ENCODE assay signal across 10 mouse cellular contexts in the genomic region with DNA sequence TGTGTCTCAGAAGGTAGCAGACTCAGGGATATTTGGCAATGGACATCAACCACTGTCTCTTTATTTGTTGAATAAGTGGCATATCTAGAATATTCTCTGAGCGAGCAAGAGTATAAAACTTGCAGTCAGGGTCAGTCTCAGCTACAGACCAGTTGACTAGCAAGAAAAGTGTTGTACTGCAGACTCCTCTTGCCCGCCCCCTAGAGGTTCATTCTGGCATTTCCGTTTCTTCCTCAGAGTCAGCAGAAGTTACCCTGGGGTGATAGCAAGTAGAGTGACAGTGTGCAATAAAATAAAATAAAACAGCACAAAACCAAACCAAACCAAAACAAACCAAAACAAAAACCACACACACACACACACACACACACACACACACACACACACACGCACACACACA.
A peak's percentile ranks its signal among the peaks of the same experiment; 100 is the strongest.
DNase-seq lines count a peak whose midpoint lies in the region; ATAC-seq and TF ChIP-seq lines count a peak whose summit lies in the region.
"Had no signal": no experiment of that assay in that cellular context is flagged by ENCODE, and none has a peak within 500 bp of the region (broad histone marks: within the 10 kb centered on the region; RNA-seq: fewer than 3 reads in every experiment).

No protein-coding gene starts in this region.

- H3K36me3 ChIP-seq in kidney, embryonic 16.5 days (ENCODE audit: insufficient read depth, low read length): no peaks in the 10 kb centered on the region
- no peaks in the 10 kb centered on the region for H3K36me3 ChIP-seq in E14TG2a.4 (ENCODE audit: insufficient read depth, low read length)
- H3K36me3 ChIP-seq: intestine, embryonic 15.5 days; midbrain, embryonic 12.5 days had no signal

- no peaks in the 10 kb centered on the region for H3K9me3 ChIP-seq in kidney, embryonic 16.5 days (ENCODE audit: low read length)
- H3K9me3 ChIP-seq in E14TG2a.4 (ENCODE audit: low read length): no peaks in the 10 kb centered on the region
- H3K9me3 ChIP-seq: intestine, embryonic 15.5 days; midbrain, embryonic 12.5 days had no signal

- no peak overlapping the region for H3K4me2 ChIP-seq in kidney, embryonic 16.5 days (replicated peaks; ENCODE audit: low read depth, low read length)
- H3K4me2 ChIP-seq: intestine, embryonic 15.5 days; midbrain, embryonic 12.5 days had no signal

- WGBS in kidney, embryonic 16.5 days: 57% methylated on average over 4 of the region's 4 CpGs

- no peak for ATAC-seq in kidney, embryonic 16.5 days (ENCODE audit: low FRiP score, low TSS enrichment)
- ATAC-seq: intestine, embryonic 15.5 days had no signal

- no peak overlapping the region for H3K4me3 ChIP-seq in kidney, embryonic 16.5 days (ENCODE audit: low read length)
- H3K4me3 ChIP-seq in E14TG2a.4 (replicated peaks; ENCODE audit: low read length): no peak overlapping the region
- H3K4me3 ChIP-seq: intestine, embryonic 15.5 days; midbrain, embryonic 12.5 days had no signal

- H3K4me1 ChIP-seq in kidney, embryonic 16.5 days (ENCODE audit: insufficient read depth, low read length): no peaks in the 10 kb centered on the region
- no peaks in the 10 kb centered on the region for H3K4me1 ChIP-seq in E14TG2a.4 (replicated peaks; ENCODE audit: low read depth, low read length)
- H3K4me1 ChIP-seq: intestine, embryonic 15.5 days; midbrain, embryonic 12.5 days had no signal

- no peak overlapping the region for H3K27ac ChIP-seq in kidney, embryonic 16.5 days (ENCODE audit: low read length)
- H3K27ac ChIP-seq: intestine, embryonic 15.5 days; midbrain, embryonic 12.5 days had no signal

- DNase-seq in kidney, adult 9 months: peak; percentile 29
- peak; percentile 14 for DNase-seq in Muller cell, postnatal 12 days (ENCODE audit: inconsistent ontology term)
- peak; percentile 16 for DNase-seq in kidney, postnatal 10 days
- DNase-seq in layer of hippocampus, adult 18-20 months (ENCODE audit: low spot score in 2 of 2): no peak
- DNase-seq in right cerebral cortex, postnatal 4 days: no peak
- DNase-seq: thymus, adult 2 months had no signal

- no peaks in the 10 kb centered on the region for H3K27me3 ChIP-seq in kidney, embryonic 16.5 days (ENCODE audit: insufficient read depth, low read length)
- no peaks in the 10 kb centered on the region for H3K27me3 ChIP-seq in E14TG2a.4 (ENCODE audit: insufficient read depth, low read length)
- H3K27me3 ChIP-seq: intestine, embryonic 15.5 days; midbrain, embryonic 12.5 days had no signal

- H3K9ac ChIP-seq in kidney, embryonic 16.5 days (replicated peaks; ENCODE audit: low read length): no peak overlapping the region
- H3K9ac ChIP-seq: intestine, embryonic 15.5 days; midbrain, embryonic 12.5 days had no signal

- peak; percentile 68 for TF ChIP-seq CTCF in E14TG2a.4 (conservative IDR thresholded peaks at IDR 0.05; ENCODE audit: low read length)

Comparison
In these comparisons a context has a peak if more than half of its experiments do, and no peak if none do; other contexts are left out.
1. DNase-seq: peak in kidney, adult 9 months (single experiment), Muller cell, postnatal 12 days (single experiment) and kidney, postnatal 10 days (single experiment); none in layer of hippocampus, adult 18-20 months (0 of 2) and right cerebral cortex, postnatal 4 days (single experiment).